Mouse (Mus musculus): ENCODE measurements around the gene Kank1. TPM values are rescaled to one million over a fixed set of nuclear protein-coding genes. Genes with fewer than 3 reads are reported as not detected.

The Kank1 gene
- polyA plus RNA-seq, 1 experiment, result not detected

- Histone ChIP-seq H3K4me1 (ENCODE audit: control insufficient read depth) (no peaks in the 10 kb centered on the region), H3K4me3 (replicated peaks) (no peak overlapping the region), H3K9me3 (ENCODE audit: control insufficient read depth, low read length) (no peaks in the 10 kb centered on the region; the same call in 1 of the 2 replicates), H3K36me3 (ENCODE audit: control insufficient read depth) (no peaks in the 10 kb centered on the region), H3K27me3 (ENCODE audit: control insufficient read depth) (no peaks in the 10 kb centered on the region)
- TF ChIP-seq TAL1 (IDR thresholded peaks at IDR 0.05; ENCODE audit: low read length) (no peak), GATA1 (IDR thresholded peaks at IDR 0.05; ENCODE audit: low read length) (no peak)
Observed at GRCm38 (mm10) chr19:25220611-25221010, 16.2 kb upstream of the Kank1 start.

- no peaks in the 10 kb centered on the region; the same call in 1 of the 2 replicates for H3K9me3 ChIP-seq (ENCODE audit: control insufficient read depth, low read length)
- H3K4me3 ChIP-seq (replicated peaks), result no peak overlapping the region
- TF ChIP-seq TAL1 (IDR thresholded peaks at IDR 0.05; ENCODE audit: low read length), result no peak
- no peak for TF ChIP-seq GATA1 (IDR thresholded peaks at IDR 0.05; ENCODE audit: low read length)
- no peaks in the 10 kb centered on the region for H3K36me3 ChIP-seq (ENCODE audit: control insufficient read depth)
- no peaks in the 10 kb centered on the region for H3K4me1 ChIP-seq (ENCODE audit: control insufficient read depth)
- no peaks in the 10 kb centered on the region for H3K27me3 ChIP-seq (ENCODE audit: control insufficient read depth)
Observed at GRCm38 (mm10) chr19:25221964-25222640, 14.7 kb upstream of the Kank1 start.

- no peaks in the 10 kb centered on the region for H3K4me1 ChIP-seq (ENCODE audit: control insufficient read depth)
- peaks cover 4% of the 10 kb centered on the region for H3K27me3 ChIP-seq (ENCODE audit: control insufficient read depth)
- H3K4me3 ChIP-seq (replicated peaks), result no peak overlapping the region
- TF ChIP-seq TAL1 (IDR thresholded peaks at IDR 0.05; ENCODE audit: low read length) (no peak), GATA1 (IDR thresholded peaks at IDR 0.05; ENCODE audit: low read length) (no peak)
- H3K9me3 ChIP-seq (ENCODE audit: control insufficient read depth, low read length), result no peaks in the 10 kb centered on the region
- no peaks in the 10 kb centered on the region for H3K36me3 ChIP-seq (ENCODE audit: control insufficient read depth)
Observed at GRCm38 (mm10) chr19:25230058-25230974, 6.5 kb upstream of the Kank1 start.

GRCm38 (mm10) chr19:25230975-25231334 lies 5.8 kb upstream of the Kank1 start:
- Histone ChIP-seq H3K36me3 (ENCODE audit: control insufficient read depth) (no peaks in the 10 kb centered on the region), H3K4me3 (replicated peaks) (no peak overlapping the region), H3K4me1 (ENCODE audit: control insufficient read depth) (no peaks in the 10 kb centered on the region), H3K27me3 (ENCODE audit: control insufficient read depth) (peaks cover 8% of the 10 kb centered on the region), H3K9me3 (ENCODE audit: control insufficient read depth, low read length) (no peaks in the 10 kb centered on the region)
- TF ChIP-seq TAL1 (IDR thresholded peaks at IDR 0.05; ENCODE audit: low read length) (no peak), GATA1 (IDR thresholded peaks at IDR 0.05; ENCODE audit: low read length) (no peak)

GRCm38 (mm10) chr19:25232032-25232431 lies 4.7 kb upstream of the Kank1 start:
- no peaks in the 10 kb centered on the region for H3K9me3 ChIP-seq (ENCODE audit: control insufficient read depth, low read length)
- TF ChIP-seq TAL1 (IDR thresholded peaks at IDR 0.05; ENCODE audit: low read length) (no peak), GATA1 (IDR thresholded peaks at IDR 0.05; ENCODE audit: low read length) (no peak)
- H3K4me1 ChIP-seq (ENCODE audit: control insufficient read depth), result no peaks in the 10 kb centered on the region; the same call in 1 of the 2 replicates
- no peak overlapping the region for H3K4me3 ChIP-seq (replicated peaks)
- H3K36me3 ChIP-seq (ENCODE audit: control insufficient read depth), result no peaks in the 10 kb centered on the region
- H3K27me3 ChIP-seq (ENCODE audit: control insufficient read depth), result peaks cover 19% of the 10 kb centered on the region

- H3K36me3 ChIP-seq (ENCODE audit: control insufficient read depth), result no peaks in the 10 kb centered on the region
- H3K27me3 ChIP-seq (ENCODE audit: control insufficient read depth), result peaks cover 39% of the 10 kb centered on the region
- H3K4me1 ChIP-seq (ENCODE audit: control insufficient read depth), result no peaks in the 10 kb centered on the region; the same call in 1 of the 2 replicates
Observed at GRCm38 (mm10) chr19:25237492-25238040, 791 bp downstream of the Kank1 start.

GRCm38 (mm10) chr19:25238121-25238520 lies 1.3 kb downstream of the Kank1 start:
- Histone ChIP-seq H3K27me3 (ENCODE audit: control insufficient read depth) (peaks cover 39% of the 10 kb centered on the region), H3K9me3 (ENCODE audit: control insufficient read depth, low read length) (no peaks in the 10 kb centered on the region), H3K36me3 (ENCODE audit: control insufficient read depth) (no peaks in the 10 kb centered on the region), H3K4me1 (ENCODE audit: control insufficient read depth) (no peaks in the 10 kb centered on the region; the same call in 1 of the 2 replicates), H3K4me3 (replicated peaks) (no peak overlapping the region)
- TF ChIP-seq TAL1 (IDR thresholded peaks at IDR 0.05; ENCODE audit: low read length) (no peak), GATA1 (IDR thresholded peaks at IDR 0.05; ENCODE audit: low read length) (no peak)

More at GRCm38 (mm10) chr19:25237492-25238040, 791 bp downstream of the Kank1 start:
- no peaks in the 10 kb centered on the region for H3K9me3 ChIP-seq (ENCODE audit: control insufficient read depth, low read length)
- peak overlapping the region; percentile 55 for H3K4me3 ChIP-seq (replicated peaks)
- TF ChIP-seq GATA1 (IDR thresholded peaks at IDR 0.05; ENCODE audit: low read length) (no peak), TAL1 (IDR thresholded peaks at IDR 0.05; ENCODE audit: low read length) (no peak)

- H3K36me3 ChIP-seq (ENCODE audit: control insufficient read depth), result no peaks in the 10 kb centered on the region
- H3K4me1 ChIP-seq (ENCODE audit: control insufficient read depth), result no peaks in the 10 kb centered on the region
- no peak for TF ChIP-seq TAL1 (IDR thresholded peaks at IDR 0.05; ENCODE audit: low read length)
- TF ChIP-seq GATA1 (IDR thresholded peaks at IDR 0.05; ENCODE audit: low read length), result no peak
- no peak overlapping the region for H3K4me3 ChIP-seq (replicated peaks)
- peaks cover 6% of the 10 kb centered on the region for H3K27me3 ChIP-seq (ENCODE audit: control insufficient read depth)
- H3K9me3 ChIP-seq (ENCODE audit: control insufficient read depth, low read length), result no peaks in the 10 kb centered on the region
Observed at GRCm38 (mm10) chr19:25243566-25243965, 6.8 kb downstream of the Kank1 start.

GRCm38 (mm10) chr19:25246062-25246461 lies 9.3 kb downstream of the Kank1 start:
- H3K4me3 ChIP-seq (replicated peaks), result no peak overlapping the region
- no peaks in the 10 kb centered on the region for H3K27me3 ChIP-seq (ENCODE audit: control insufficient read depth)
- TF ChIP-seq GATA1 (IDR thresholded peaks at IDR 0.05; ENCODE audit: low read length) (no peak), TAL1 (IDR thresholded peaks at IDR 0.05; ENCODE audit: low read length) (no peak)
- H3K4me1 ChIP-seq (ENCODE audit: control insufficient read depth), result no peaks in the 10 kb centered on the region
- no peaks in the 10 kb centered on the region for H3K9me3 ChIP-seq (ENCODE audit: control insufficient read depth, low read length)
- no peaks in the 10 kb centered on the region for H3K36me3 ChIP-seq (ENCODE audit: control insufficient read depth)
